Mouse (Mus musculus) thymus, postnatal 25 days (tissue): ENCODE measurements around the gene Ripor3.
"Not testable (repeated sequence)": the region's sequence is repeated elsewhere in the genome, so short reads cannot be mapped to it uniquely, and the experiment has no call there.

Experiments
- DNase-seq: peaks from one replicate; pipeline ENCODE4 v3.0.0; 2022

Ripor3 gene

GRCm38 (mm10) chr2:168009936-168010668 lies at the start of gene Ripor3:
Gene Ripor3, minus strand, starts transcription at chr2:168010618.
- peak; percentile 68 for DNase-seq

DNA sequence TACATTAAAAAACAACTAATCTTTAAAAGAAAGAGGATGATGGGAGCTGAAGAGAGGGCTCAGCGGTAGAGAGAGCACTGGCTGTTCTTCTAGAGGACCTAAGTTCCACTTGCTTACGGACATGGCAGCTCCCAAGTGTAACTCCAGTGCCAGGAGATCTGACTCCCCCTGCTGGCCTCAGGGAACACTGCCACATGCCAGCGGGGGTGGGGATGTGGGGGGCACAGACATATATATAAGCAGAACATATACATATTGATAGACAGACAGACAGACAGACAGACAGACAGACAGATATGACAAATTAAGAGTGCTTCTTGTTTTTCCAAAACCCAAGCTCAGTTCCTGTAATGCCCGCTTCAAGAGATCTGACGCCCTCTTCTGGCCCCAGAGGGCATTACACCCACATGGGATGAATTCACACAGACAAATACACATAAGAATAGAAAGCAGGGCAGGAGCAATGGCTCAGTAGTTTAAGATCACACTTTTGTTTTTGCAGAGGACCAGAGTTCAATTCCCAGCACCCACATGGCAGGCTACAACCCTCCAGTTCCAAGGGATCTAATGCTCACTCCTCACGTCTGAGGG lies 48.9 kb upstream of the Ripor3 start:
- no peak for DNase-seq

- no peak for DNase-seq
Observed at GRCm38 (mm10) chr2:168058488-168059199, 48.2 kb upstream of the Ripor3 start.

GRCm38 (mm10) chr2:168057876-168058275 lies 47.5 kb upstream of the Ripor3 start:
- DNase-seq = not testable (repeated sequence)

DNA sequence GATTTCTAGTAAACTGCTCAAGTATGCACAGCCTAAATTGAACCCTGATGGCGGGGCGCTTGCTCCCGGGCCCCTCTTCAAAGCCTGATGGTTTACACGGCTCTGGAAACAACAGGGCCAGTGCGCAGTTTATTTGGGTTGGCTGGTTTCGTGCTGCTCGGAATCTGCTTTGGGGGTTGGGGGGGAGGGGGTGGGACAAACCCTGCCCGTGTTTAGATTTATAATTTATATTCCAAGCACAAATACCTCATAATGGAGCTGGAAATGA lies 46.2 kb upstream of the Ripor3 start:
- DNase-seq = no peak

- DNase-seq = no peak
Observed at GRCm38 (mm10) chr2:168055910-168056665, 45.7 kb upstream of the Ripor3 start.

DNA sequence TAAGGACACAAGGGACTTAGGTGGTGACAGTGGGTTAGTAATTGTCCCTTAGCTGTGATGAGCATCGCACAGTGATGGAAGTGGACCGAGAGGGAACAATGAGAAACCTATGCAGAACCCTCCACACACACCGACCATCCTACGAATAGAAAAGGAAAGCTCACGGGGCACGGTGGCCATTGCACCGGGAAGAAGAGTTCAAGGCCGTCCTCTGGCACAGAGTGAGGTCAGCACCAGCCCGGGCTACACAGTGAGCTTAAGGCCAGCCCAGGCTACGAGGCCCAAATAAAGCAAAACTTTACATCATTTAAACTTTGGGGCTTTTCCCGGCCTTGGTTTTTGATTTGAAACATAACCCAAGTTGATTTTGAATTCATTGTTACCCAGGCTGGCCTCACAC lies 43.7 kb upstream of the Ripor3 start:
- no peak for DNase-seq

DNA sequence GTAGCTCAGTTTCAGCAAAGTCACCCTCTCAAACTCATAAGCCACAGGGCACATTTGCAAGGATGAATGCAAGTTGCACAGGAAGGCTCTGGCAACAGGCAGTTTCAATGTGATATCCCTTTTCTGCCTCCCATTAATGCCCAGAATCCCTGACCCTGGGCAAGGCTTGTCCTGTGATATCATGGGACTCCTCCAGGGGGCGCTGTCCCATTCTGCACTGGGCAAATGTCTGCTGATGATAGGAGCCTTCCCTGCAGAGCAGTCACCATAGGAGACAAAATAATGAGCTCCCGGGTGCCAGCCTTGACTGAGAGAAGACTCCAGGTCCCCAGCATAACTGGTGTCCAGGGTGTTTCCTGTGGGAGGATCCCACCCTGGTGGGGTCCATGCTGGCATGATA lies 42.3 kb upstream of the Ripor3 start:
- peak; percentile 15 for DNase-seq

DNA sequence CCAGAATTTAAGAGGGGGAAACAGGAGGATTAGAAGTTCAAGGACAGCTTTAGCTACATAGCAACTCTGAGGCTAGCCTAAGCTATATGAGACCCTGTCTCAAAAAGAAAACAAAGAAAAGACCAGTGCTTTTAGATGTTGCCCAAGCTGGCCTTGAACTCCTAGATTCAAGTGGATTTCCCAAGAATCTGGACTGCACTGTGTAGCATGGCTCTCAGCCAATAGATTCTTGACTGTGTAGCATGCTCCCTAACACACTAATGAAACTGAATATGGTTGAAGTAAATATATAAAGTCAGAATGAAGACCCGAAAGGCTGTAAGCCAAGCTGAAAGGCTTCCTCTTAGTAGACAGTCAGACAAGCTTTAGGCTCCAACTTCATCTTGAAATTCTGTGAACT lies 41.7 kb upstream of the Ripor3 start:
- DNase-seq = no peak

DNA sequence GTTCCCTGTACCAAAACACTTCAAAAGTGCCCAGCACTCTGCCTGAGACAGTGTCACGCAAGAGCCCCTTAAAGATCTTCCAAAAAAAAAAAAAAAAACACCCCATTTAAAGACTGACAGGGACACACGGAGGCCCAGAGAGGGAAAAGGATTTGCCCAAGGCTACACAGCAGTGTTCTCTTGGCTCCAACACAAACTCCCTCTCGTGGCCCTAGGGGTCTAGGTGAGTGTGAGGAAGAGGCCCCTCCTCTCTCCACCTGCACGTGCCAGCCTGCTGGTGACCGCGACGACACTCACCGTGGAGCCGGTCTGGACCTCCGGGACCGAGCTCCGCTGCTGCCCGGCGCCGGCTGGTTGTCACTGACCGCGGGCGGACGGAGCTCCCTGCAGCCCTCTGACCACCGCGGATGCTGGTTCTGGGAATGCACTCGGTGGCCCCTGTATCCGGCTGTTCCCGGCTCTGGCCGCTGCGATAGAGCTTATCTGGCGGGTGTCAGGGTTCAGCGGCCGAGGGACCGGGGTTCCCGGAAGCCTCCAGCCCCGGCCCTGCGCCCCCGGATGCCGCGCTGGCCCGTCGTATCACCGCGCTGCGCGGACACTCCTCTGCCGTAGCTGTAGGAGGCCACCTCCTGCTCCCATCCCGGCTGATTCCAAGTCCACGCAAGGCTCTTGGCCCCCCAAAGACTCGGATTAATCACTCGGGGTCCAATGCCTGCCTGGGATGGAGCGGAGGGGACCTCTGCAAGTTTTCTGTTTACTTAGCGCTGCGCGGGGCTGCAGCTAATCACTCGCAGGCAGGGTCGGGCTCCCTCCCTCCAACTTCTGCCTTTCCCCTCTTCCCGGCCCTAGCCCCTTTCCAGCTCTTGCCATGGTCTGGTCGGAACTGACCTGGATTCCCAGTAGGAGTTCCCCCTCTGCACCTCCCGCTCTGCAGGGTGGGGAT lies 39.9 kb upstream of the Ripor3 start:
- DNase-seq = no peak

DNA sequence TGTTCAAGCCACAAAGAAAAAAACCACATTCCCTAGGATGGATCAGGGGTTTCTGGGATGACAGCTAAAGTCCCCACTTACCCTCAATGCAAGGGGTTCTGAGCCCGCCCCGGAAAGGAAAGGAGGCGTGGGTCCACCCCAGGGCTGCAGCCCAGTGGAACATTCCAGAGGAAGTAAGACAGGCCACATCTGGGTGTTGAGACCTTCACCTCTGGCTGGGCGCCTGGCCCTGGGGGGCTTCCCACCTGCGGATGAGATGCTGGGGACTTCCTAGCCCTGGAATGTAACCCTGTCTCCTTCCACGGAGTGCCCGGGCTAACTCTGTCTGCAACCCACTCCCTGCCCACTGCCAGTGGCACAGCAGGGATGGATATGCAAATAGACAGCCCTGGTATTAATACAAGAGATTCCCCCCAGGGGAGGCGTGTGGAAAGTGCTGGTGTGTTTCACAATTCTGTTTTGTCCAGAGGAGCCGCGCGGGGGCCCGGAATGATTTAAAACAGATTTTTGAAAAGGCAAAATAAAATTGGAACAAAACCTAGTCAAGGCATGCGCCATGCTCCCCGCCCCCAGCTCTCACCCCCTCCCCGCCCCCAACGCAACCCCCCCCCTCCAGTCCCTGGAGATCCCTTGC lies 38.7 kb upstream of the Ripor3 start:
- no peak for DNase-seq

DNA sequence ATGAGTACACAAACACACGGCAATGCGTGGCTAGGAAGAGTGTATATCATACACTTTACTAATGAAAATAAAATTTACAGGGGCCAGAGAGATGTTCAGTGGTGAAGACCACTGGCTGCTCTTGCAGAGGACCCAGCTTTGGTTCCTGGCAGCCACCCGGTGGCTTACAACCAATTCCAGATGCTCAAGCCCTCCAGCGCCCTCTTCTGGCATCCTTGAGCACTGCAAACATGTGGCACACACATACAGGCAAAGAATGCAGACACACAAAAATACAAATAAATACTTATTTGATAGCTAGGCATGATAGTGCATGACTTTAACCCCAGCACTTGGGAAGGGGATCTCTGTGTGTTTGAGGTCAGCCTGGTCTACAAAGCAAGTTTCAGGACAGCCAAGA lies 36.0 kb upstream of the Ripor3 start:
- no peak for DNase-seq

- no peak for DNase-seq
Observed at GRCm38 (mm10) chr2:168045771-168046170, 35.4 kb upstream of the Ripor3 start.

GRCm38 (mm10) chr2:168045357-168045756 lies 34.9 kb upstream of the Ripor3 start:
- DNase-seq = no peak

GRCm38 (mm10) chr2:168044681-168045287 lies 34.4 kb upstream of the Ripor3 start:
- no peak for DNase-seq

DNA sequence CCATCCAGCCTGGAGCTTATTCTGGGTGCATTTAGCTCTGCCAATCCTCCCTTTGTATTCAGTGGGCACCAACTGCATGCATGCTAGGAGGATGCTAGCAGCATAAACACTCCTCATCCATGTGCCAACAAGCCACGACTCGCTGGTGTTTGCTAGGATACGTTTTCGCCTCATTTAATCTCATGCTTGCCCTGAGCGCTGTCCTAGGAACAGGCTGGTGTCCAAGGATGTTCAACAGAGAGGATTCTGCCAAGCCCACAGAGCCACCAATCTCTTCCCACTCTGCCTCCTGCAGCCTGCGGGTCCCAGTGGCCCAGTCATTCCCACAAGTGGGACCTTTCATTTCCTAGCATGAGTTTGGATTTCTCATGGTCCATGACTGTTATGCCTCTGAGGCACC lies 31.6 kb upstream of the Ripor3 start:
- DNase-seq = no peak

GRCm38 (mm10) chr2:168040751-168041150 lies 30.3 kb upstream of the Ripor3 start:
- no peak for DNase-seq

DNA sequence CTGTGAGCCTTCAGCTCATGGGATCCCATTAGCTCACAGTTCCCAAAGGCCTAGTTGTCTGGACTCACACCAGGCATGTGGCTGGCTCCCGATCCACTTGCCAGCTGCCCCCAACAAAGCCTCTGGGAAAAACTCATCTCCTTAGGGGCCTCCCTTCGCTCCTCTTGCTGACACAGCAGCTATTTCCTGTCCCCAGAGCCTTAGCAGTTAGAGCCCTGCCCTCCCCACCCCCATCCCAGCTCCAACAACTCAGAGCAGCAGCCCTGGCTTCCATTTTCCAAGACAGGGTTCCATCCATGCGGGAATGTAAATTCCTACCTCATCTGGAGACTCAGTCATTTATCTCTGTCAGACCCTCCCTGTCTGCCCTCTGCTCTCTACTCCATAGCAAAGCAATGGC lies 26.6 kb upstream of the Ripor3 start:
- DNase-seq = no peak

- no peak for DNase-seq
Observed at GRCm38 (mm10) chr2:168035907-168036306, 25.5 kb upstream of the Ripor3 start.

GRCm38 (mm10) chr2:168033905-168034304 lies 23.5 kb upstream of the Ripor3 start:
- DNase-seq = no peak

GRCm38 (mm10) chr2:168031842-168032241 lies 21.4 kb upstream of the Ripor3 start:
- DNase-seq = no peak

- DNase-seq = no peak
Observed at GRCm38 (mm10) chr2:168028376-168028775, 18.0 kb upstream of the Ripor3 start.
